Mouse (Mus musculus) 3T3-L1 (cell line): ENCODE measurements around the gene Nrap.

Experiments
- DNase-seq: peaks from one replicate; pipeline ENCODE4 v3.0.0-alpha.2; 2015; ENCODE audit warnings: low read depth, low spot score

Gene Nrap

GRCm38 (mm10) chr19:56396669-56397621 lies 7.1 kb upstream of the Nrap start, which contains the start of gene Casp7:
Casp7 (plus strand) TSS chr19:56397129.
- peak; percentile 68 for DNase-seq

GRCm38 (mm10) chr19:56396227-56396626 lies 6.4 kb upstream of the Nrap start:
- no peak for DNase-seq

DNA sequence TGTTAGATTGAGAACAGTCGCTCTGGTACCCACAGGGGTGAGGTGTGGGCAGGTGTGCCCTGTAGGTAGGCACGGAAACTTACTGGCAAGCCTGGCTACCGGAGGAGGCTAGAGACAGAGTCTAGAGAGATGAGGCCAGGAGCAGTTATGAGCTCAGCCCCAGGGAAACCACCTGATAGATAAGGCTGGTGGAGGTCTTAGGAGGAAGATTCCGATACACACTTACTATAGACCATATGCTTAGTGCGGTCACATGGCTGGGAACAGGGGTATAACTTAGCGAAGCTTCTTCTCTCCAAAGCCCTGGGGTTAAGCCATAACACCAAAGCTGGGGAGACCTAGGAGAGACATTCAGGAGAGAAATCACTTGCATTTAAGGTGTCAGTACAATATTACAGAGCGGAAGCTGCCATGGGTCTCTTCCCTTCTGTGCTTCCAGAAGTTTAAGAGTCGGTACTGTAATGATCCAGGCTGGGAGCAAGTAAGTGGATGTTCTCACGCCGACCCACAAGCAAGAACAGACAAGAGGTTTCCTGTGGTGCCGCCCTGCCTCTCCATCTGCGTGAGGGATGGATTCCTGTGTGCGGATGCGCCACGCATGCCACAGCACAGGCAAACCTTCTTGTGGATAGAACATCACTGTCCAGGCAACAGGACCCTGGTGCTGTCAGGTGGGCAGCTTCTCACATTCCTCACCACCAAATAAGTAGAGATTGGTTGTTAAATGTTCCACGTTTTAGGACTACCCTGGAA lies 5.5 kb upstream of the Nrap start:
- no peak for DNase-seq

- DNase-seq = no peak
These were observed 3.6 kb upstream of the Nrap start for GRCm38 (mm10) chr19:56393311-56393866.

DNA sequence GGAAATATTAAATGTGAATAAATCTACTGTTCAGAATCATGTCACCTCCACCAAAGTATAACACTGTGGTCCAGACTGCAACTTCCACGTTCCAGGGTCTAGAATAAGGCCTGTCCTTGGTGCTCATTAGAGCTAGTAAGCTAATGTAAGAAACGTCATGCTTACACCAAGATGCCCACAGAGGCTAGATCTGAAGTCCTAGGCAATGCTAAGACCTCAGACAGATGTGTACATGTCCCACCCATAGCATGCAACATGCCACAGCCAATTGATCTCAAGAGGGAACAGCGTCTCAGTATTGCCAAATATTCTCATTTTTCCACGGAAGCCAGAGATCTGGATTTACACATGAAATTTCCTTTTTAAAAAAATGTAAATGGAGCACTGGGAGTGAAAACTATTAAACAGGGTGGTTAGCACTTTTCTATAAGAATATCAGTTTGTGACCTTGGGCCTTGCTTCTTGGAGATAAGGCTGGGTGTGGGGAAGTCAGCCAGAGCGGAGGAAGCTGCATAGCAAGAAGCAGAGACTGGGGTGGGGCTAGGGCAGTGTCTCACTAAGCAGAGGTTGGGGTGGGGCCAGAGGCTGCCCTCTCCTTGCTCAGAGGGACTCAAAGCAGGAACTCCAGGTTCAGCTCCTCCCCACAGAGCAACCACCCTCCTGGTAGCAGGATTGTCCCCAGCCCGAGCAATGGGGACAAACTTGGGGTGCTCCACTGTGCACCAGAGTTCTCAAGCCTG lies 1.6 kb upstream of the Nrap start:
- no peak for DNase-seq

GRCm38 (mm10) chr19:56389176-56389575 lies 661 bp downstream of the Nrap start:
- DNase-seq = no peak

- DNase-seq = no peak
These were observed 2.0 kb downstream of the Nrap start for GRCm38 (mm10) chr19:56387726-56388302.

DNA sequence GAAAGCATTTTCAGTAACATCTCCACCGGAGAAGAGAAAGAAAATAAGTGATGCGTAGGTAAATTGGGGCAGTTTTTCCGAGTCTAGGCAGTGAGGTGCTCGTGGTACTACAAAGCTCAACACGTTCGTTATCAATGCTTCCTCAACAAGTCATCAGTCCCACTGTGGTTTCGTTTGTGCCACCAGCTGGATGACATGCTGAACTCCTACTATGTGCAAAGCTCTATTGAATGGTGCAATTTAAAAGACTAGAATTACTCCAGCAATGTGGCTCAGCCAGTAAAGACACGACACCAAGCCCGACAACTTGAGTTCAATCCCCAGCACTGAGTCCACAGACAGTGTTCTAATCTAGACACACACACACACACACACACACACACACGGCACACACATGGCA lies 3.7 kb downstream of the Nrap start:
- no peak for DNase-seq

DNA sequence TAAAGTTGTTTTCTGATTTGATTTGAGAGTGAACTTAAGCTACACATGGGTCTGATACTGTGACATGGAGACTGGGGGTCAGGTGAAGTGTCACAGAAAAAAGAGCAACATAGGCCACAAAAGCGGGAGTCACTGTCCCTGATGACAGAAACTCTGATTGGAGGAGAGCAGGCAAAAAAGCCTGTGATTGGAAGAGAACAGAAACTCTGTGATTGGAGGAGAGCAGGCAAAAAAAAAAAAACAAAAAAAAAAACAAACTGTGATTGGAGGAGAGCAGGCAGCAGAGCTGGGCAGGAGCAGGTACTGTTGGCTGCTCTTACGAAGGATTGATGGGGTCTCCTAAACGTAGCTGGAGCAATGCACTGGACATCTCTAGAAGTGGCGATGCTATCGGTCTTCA lies 4.3 kb downstream of the Nrap start:
- DNase-seq = no peak

DNA sequence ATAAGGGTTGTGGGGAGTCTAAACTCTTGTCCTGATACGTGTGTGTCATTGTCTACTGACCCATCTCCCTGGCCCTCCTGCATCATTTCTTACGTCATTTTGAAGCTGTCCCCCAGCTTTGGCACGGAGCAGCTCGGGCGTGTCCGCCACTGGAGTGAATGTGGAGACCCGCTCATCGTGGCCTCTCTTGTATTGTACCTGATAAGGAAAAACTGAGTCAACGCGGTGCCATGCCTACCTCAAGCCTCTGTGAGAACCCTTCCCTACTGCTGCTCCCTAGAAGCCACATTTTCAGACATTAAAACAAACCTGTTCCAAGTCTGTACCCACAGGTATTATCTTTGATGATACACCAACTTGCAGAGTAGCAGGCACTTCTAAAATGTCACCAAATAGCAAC lies 8.4 kb downstream of the Nrap start:
- DNase-seq = no peak

GRCm38 (mm10) chr19:56380341-56380740 lies 9.5 kb downstream of the Nrap start:
- no peak for DNase-seq

DNA sequence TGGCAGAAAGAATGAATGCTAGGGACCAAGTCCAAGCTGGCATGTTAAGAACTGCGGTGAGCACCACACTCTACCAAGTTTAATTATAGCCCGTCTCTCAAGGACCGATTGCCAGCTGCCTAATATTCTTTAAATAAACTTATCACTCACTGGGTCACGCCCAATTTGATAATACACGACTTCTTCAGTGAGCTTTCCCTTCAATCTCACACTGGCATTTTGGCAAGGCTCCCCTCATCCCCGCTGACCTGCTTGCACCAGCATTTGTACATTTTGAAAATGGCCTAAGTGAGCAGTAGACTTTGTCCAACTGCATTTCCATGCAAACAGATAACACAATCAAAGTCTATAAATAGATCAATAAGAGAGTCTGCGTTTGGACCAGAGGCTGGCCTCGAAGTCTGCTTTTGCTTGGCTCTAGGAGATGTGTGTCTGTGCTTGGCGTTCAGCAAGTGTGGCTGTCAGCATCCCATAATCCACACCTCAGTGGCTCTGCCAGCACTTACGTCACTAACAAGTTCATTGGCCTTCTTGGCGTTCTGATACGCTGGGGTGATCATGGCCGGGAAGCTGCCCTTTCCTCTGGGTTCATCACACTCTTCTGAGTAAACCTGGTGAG lies 11.2 kb downstream of the Nrap start:
- no peak for DNase-seq

DNA sequence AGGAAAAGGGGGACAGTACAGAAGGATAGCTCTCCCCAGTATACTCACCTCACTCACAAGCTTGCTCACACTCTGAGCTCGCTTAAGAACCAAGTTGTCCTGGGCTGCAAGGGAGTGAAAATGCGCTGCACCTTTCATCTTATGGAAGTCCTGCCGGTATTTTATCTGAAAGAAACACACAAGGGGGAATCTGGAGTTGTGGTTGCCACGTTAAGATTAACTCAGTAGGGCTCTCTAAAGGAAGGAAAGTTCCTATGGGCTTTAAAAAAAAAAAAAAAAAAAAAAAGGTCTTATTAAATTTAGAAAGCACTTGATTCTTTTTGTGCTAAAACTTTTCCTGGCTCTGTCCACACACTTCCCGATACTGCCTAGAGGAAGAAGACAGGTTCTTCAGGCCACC lies 11.8 kb downstream of the Nrap start:
- no peak for DNase-seq

GRCm38 (mm10) chr19:56374011-56374410 lies 15.8 kb downstream of the Nrap start:
- peak; percentile 82 for DNase-seq

DNA sequence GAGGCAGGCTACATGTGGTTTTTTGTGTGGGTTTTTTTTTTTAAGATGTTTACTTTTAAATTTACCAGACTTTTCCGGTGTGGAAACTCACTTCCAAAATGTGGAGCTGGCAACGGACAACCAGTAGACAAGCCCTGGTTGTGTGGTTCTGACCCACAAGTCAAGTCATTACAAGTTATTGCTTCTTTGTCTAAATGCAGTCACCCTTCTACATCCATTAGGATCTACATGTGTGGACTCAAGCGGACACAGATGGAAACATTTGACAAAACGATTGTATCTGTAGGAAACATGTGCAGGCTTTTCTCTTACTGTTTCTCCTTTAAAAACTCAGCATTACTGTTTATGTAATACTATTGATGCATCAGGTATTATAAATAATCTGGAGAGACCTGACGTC lies 16.6 kb downstream of the Nrap start:
- no peak for DNase-seq

DNA sequence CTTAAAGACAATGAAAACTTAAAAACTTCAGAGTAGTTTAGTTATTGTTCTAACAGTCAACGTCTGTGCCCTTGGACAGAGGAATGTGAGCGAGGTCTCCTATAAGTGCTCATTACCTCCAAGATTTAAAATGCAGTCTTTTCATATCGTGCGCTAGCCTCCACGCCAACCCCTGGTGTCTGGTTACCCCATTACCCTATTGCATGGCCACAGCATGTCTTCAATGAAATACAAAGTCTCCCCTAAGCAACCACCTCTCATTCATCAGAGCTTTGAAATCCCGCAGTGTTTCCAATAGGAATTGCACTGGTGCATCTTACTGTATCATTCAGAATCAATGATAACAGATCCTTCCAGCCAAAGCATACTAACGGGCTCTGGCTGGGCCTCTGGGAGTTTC lies 17.6 kb downstream of the Nrap start:
- no peak for DNase-seq

DNA sequence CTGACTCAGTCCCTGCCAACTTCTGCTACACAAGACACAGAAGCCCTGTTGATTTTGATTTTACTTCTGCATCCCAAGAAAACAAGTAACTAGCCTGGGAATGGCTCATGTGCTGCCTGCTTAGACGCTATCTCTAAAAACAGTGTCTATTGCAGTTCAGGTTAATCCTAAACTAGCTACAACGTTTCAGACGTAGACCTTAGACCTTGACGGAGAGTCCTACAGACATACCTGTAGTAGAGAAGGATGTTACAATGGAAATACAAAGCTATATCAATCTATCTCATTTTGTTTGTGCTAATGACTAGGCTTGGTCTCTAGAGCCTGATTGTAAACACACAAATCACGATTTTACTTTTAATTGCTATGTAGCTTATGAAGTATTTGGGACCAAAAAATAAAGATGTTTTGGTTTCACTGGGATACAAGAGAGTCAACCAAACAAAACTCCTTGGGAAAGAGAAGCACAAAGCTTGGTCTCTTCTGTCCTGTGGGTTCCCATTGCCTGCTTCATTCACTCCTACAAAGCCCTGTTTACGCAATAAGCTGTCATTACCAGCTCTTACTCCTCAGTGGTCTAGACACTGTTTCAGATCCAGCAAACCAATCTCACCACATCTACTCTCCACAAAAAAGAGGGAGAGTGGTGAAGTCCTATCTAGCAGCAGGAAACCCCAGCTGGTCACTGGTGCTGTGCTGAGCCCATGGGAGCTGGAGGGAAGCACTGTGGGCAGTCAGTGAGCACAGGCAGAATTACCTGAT lies 19.3 kb downstream of the Nrap start:
- DNase-seq = peak; percentile 17

- DNase-seq = no peak
These were observed 20.9 kb downstream of the Nrap start for GRCm38 (mm10) chr19:56368912-56369311.

DNA sequence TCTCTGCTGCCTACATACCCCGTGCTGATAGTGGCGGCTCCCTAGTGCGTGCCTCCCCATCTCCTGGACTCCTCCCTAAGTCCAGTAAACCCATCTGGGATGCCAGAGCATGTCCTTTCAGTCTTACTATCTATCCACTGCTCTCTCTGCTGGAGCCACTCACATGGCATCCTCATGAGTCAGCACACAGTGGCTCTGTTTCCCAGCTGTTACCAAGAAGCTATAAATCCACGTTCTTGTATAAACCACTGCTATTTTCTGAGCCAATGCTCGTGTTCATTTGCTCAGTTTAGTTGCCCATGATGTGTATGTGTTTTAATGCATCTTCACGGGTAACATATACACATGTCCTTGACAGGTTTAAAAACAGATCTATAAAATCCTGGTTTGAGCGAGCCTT lies 22.1 kb downstream of the Nrap start:
- peak; percentile 83 for DNase-seq

- DNase-seq = no peak
These were observed 23.2 kb downstream of the Nrap start for GRCm38 (mm10) chr19:56366625-56367024.
